Mouse (Mus musculus) heart, embryonic 12.5 days (tissue): ENCODE measurements around the gene B4galt4. TPM values are rescaled to one million over a fixed set of nuclear protein-coding genes. Genes with fewer than 3 reads are reported as not detected.

Source experiments
- ATAC-seq: fragments of 200-750 bp; cut with Nextera tagmentation; 2 replicates; pipeline ENCODE4 v1.8.0; 2017; ENCODE audit warnings: moderate TSS enrichment, moderate library complexity; ENCODE audit not compliant: insufficient number of reproducible peaks, low FRiP score
- H3K27ac ChIP-seq: fragments of 300-500 bp; sonication (generic); 2 replicates; pipeline ENCODE4 v1.5.1; 2016; ENCODE audit warnings: mild to moderate bottlenecking, moderate library complexity; ENCODE audit not compliant: poor library complexity, severe bottlenecking
- H3K27me3 ChIP-seq: fragments of 300-500 bp; sonication (generic); replicated peaks from 2 replicates; pipeline ENCODE4 v1.6.1; 2016; ENCODE audit warnings: mild to moderate bottlenecking, moderate library complexity
- H3K36me3 ChIP-seq: fragments of 300-500 bp; sonication (generic); 2 replicates; pipeline ENCODE4 v1.6.1; 2016; ENCODE audit warnings: mild to moderate bottlenecking, moderate library complexity
- H3K4me1 ChIP-seq: fragments of 300-500 bp; sonication (generic); replicated peaks from 2 replicates; pipeline ENCODE4 v1.6.1; 2016; ENCODE audit warnings: mild to moderate bottlenecking
- H3K4me2 ChIP-seq: fragments of 300-500 bp; sonication (generic); 2 replicates; pipeline ENCODE4 v1.6.1; 2016; ENCODE audit warnings: mild to moderate bottlenecking, moderate library complexity
- H3K4me3 ChIP-seq: fragments of 300-500 bp; sonication (generic); 2 replicates; pipeline ENCODE4 v1.5.1; 2016; ENCODE audit warnings: mild to moderate bottlenecking
- H3K9ac ChIP-seq: fragments of 300-500 bp; sonication (generic); 2 replicates; pipeline ENCODE4 v1.6.1; 2016; ENCODE audit warnings: mild to moderate bottlenecking, moderate library complexity
- H3K9me3 ChIP-seq: fragments of 300-500 bp; sonication (generic); replicated peaks from 2 replicates; pipeline ENCODE4 v1.6.1; 2016; ENCODE audit warnings: mild to moderate bottlenecking, moderate library complexity
- WGBS: fragments of 180-500 bp; shearing (Covaris S2); methylation state at CpG from one replicate; pipeline ENCODE4 v1.1.7; 2016; 5-methylcytosine and 5-hydroxymethylcytosine counted together
- polyA plus RNA-seq: library from polyadenylated mRNA; unstranded; fragments of >200 nt; fragmentation: Nextera tagmentation; extraction: Ambion mirVana; gene quantifications from 2 replicates; pipeline ENCODE4 v1.2.1, GENCODE M21; 2016

B4galt4 gene
- polyA plus RNA-seq: 26.6 and 29.8 TPM in 2 replicates

DNA sequence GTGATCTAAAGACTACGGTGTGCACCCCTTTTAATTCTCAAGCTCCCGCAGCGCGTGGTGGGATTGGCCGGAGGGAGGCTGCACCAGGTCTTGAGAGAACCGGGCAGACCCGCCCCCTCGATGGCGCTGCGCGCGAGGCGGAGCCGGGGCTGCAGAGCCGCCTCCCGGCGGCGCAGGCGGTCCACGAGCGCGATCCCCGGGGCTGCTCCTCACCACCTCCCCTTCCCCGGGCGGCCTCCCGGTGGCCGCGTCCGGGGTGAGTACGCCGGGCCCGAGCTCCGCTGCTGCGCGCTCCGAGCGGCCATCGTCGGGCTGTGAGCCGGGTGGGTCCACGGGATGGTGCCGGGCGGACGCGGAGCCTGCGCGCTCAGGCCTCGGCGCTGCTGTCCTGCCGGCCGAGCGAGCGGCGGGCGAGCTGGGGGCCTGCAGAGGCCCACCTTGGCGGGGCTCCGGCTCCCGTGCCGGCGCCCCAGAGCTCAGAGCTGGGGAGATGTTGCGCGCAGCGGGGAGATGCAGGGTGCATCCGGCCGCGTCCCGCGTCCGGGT lies at the start of gene B4galt4:
Gene B4galt4 (plus strand): TSS at position 152 of the 546 bp plus-strand sequence.
- H3K9ac ChIP-seq: peak within 1 kb of the TSS; percentile 82

DNA sequence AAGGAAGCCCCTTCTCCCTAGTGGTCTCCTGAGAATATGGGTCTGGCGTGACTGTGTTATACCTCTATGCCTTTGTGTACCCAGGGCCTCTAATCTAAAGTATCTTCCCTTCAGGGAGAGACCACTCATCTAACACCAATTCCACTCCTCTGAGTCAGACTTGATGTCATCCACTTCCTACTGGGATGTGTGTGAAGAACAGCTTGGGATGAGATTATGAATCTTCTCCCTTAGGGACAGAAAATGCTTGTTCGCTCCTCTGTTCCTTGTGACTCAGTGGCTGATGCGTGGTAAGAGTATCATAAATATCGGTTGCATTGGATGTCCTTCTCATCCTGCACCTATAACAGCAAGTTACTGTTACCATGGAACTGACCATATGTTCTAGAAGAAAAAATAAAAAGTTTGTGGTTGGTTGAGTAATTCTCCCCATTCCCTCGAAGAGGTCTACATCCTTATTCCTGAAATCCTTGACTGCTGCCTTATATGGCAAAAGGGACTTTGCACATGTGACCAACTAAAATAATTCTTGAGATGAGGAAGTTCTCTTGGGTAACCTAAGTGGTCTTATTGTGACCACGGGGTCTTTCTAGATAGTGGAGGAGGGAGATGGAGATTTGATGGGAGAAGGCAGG lies 47.0 kb upstream of the B4galt4 start:
- 77% methylated on average over 6 of the region's 6 CpGs for WGBS
- Histone ChIP-seq H3K27me3 (no peaks in the 10 kb centered on the region), H3K4me2 (no peak overlapping the region), H3K9ac (no peak overlapping the region), H3K9me3 (no peaks in the 10 kb centered on the region), H3K4me3 (no peak overlapping the region), H3K27ac (no peak overlapping the region), H3K36me3 (peaks cover 46% of the 10 kb centered on the region), H3K4me1 (peaks cover 52% of the 10 kb centered on the region)
- ATAC-seq: no peak

More for the DNA sequence above, at the start of gene B4galt4:
- H3K36me3 ChIP-seq: peaks cover 5% of the 10 kb centered on the region; the same call in 1 of the 2 replicates
- ATAC-seq: peak; percentile 94
- no peaks in the 10 kb centered on the region for H3K9me3 ChIP-seq
- under 1% methylated on average over 65 of the region's 69 CpGs for WGBS
- H3K4me2 ChIP-seq: peak within 1 kb of the TSS; percentile 85
- H3K4me1 ChIP-seq: peaks cover 3% of the 10 kb centered on the region; the same call in 1 of the 2 replicates
- peak within 1 kb of the TSS; percentile 78 for H3K27ac ChIP-seq
- H3K4me3 ChIP-seq: peak within 1 kb of the TSS; percentile 79
- H3K27me3 ChIP-seq: no peaks in the 10 kb centered on the region

DNA sequence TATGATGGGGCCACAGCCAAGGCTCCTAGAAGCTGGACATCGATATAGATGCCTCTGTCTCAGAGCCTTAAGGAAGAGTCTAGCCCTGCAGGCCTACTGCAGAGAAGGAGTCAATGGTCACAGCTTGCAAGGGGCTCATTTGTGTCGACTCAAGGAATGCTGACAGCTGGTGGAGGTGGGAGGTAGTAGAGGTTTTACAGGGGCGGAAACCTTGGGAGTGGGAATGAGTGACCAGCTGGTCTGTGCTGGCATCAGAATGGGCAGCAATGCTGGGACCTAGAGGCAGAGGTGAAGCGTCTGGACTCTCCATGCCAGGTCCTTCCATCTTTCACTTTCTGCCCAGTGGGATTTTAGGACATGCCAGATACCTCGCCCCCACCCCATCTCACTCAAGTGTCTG lies 46.5 kb upstream of the B4galt4 start:
- H3K4me1 ChIP-seq: peaks cover 50% of the 10 kb centered on the region
- ATAC-seq: no peak
- no peaks in the 10 kb centered on the region for H3K9me3 ChIP-seq
- no peak overlapping the region for H3K27ac ChIP-seq
- peaks cover 42% of the 10 kb centered on the region for H3K36me3 ChIP-seq
- H3K4me3 ChIP-seq: no peak overlapping the region
- no peaks in the 10 kb centered on the region for H3K27me3 ChIP-seq
- no peak overlapping the region for H3K9ac ChIP-seq
- WGBS: 80% methylated on average over 5 of the region's 5 CpGs
- no peak overlapping the region for H3K4me2 ChIP-seq

DNA sequence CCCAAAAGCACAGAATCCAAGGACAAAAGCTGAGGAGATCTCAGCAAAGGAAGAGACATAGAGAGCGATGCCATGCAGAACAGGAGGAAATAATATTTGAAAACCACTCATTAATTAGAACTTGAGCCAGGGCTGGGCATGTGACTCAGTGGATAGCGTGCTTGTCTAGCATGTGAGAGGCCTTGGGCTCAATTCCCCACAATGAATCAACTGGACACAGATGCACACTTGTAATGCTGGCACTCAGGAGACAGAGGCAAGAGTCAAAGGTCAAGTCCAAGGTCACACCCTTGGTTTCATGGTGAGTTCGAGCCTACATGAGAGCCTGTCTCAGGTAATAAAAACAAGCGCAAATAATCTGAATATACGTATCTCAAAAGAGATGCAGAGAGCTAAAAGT lies 44.5 kb upstream of the B4galt4 start:
- Histone ChIP-seq H3K4me2 (no peak overlapping the region), H3K4me3 (no peak overlapping the region), H3K9me3 (no peaks in the 10 kb centered on the region), H3K27ac (no peak overlapping the region), H3K9ac (no peak overlapping the region), H3K4me1 (peaks cover 56% of the 10 kb centered on the region), H3K27me3 (no peaks in the 10 kb centered on the region), H3K36me3 (peaks cover 33% of the 10 kb centered on the region)
- no peak for ATAC-seq
- 81% methylated on average over 5 of the region's 5 CpGs for WGBS

DNA sequence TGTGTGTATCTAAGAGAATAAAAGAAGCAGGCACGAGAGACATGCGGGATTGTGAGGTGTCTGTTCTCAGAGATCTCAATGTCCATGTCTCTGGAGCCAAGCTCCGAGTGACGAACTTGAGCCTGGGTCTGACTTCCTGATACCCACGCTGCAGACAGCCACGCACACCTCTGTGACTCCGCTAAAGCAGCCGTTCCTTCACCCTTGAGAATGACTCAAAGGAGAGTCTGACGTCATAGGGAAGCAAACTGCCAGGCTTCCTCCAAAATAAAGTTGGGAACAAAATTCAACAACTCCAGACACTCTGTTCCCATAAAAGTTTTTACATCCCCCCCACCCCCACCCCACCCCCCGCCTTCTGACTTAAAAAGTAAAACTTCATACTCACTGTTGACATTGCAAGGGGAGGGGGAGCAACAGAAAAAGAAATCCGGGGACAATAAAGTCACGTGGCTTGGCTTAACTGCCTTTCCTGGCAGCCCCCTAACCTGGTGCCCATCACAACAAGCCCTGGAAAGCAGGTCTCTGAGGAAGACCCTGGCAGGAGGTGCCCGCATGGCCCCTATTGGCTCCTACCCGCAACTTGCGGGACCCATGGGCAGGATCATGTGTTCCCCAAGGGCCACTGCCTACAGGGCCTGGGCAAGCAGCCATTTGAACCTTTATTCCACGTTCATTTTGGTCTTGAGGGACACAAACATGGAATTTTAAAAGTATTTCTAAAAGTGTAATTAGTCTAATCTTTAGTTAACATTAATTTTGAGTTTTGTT lies 41.5 kb upstream of the B4galt4 start:
- Histone ChIP-seq H3K4me2 (peak overlapping the region; percentile 16), H3K36me3 (peaks cover 15% of the 10 kb centered on the region), H3K9ac (no peak overlapping the region; the same call in 1 of the 2 replicates), H3K27me3 (no peaks in the 10 kb centered on the region), H3K27ac (peak overlapping the region; percentile 14), H3K4me1 (peaks cover 66% of the 10 kb centered on the region), H3K4me3 (no peak overlapping the region), H3K9me3 (no peaks in the 10 kb centered on the region)
- WGBS: 54% methylated on average over 16 of the region's 16 CpGs
- 0 out of 2 replicates have a peak, but pooled peaks have one; percentile 37 for ATAC-seq

DNA sequence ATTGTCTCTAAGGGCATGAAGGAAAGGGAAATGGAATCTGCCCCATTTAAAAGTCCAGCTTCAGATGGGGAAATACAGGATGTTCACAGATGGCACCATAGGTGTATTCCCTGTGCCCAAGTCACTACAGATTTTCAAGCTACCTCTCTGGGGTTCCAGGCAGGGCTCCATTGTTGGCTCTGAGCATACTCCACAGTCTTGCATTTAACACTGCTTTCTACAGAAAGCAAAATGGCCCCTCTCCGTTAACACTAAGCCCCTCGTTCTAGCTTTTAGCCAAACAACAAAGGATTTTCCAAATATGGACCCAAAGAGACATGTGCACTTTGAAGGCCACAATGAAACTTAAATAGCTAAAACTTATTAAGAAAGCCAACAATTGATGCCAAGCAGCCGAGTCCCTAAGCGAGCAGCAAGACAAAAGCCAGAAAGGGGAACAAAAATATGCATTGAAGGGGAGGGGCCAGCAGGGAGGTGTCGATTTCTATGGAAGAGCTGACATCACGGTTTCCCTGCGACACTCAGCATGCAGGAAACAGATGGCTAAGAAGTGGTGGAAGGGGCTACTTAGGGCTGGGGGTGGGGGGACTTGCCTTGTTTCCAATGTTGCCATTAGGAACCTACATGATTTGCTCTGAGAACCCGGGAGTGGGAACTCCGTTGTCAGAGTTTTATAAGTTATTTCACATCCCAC lies 40.4 kb upstream of the B4galt4 start:
- H3K27me3 ChIP-seq: no peaks in the 10 kb centered on the region
- H3K4me1 ChIP-seq: peaks cover 71% of the 10 kb centered on the region
- H3K4me2 ChIP-seq: peak overlapping the region; percentile 43
- WGBS: 22% methylated on average over 9 of the region's 9 CpGs
- H3K9me3 ChIP-seq: no peaks in the 10 kb centered on the region
- peaks cover 15% of the 10 kb centered on the region for H3K36me3 ChIP-seq
- H3K27ac ChIP-seq: peak overlapping the region; percentile 81
- ATAC-seq: peak; percentile 54; the same call in 1 of the 2 replicates
- 0 out of 2 replicates have a peak overlapping the region, but pooled peaks have one; percentile 7 for H3K9ac ChIP-seq
- H3K4me3 ChIP-seq: no peak overlapping the region

DNA sequence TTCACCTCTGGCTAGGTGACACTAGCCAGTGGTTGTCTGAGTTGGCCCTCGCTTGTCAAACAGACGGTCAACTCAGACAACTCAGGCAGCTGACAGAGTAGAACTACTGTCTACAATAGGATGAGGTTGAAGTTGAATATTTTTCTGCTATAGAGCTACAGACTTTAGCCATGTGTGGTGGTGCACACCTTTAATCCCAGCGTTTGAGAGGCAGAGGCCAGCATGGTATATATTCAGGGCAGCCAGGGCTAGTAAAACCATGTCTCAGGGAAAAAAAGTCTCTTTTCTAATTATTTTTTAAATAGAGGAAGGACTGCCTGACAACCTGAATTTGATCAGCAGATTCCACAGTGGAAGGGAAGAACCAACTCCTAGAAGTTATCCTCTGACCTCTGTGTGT lies 39.7 kb upstream of the B4galt4 start:
- H3K4me3 ChIP-seq: no peak overlapping the region
- peaks cover 15% of the 10 kb centered on the region for H3K36me3 ChIP-seq
- no peak overlapping the region for H3K9ac ChIP-seq
- no peaks in the 10 kb centered on the region for H3K27me3 ChIP-seq
- 57% methylated on average over 3 of the region's 3 CpGs for WGBS
- no peak for ATAC-seq
- peaks cover 78% of the 10 kb centered on the region for H3K4me1 ChIP-seq
- H3K4me2 ChIP-seq: peak overlapping the region; percentile 43
- H3K27ac ChIP-seq: peak overlapping the region; percentile 81
- H3K9me3 ChIP-seq: no peaks in the 10 kb centered on the region

DNA sequence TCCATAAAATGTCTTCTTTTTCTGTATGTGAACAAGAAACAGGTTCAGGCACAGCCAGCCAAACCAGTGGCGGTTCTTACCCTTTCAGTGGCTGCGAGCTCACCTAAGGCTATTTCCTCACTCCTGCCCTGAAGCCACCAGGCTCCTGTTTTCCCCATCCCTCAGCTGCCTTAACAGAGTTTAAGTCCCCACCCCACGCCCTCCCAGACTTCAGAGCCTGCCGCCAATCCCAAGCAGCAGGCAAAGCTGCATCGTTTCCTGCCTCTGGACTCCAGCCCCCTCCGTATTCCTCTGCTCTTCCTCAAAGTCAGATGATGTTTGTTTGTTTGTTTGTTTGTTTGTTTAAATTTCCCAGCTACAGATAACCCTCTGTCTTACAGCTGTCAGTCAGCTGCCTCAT lies 38.6 kb upstream of the B4galt4 start:
- Histone ChIP-seq H3K4me2 (peak overlapping the region; percentile 23; the same call in 1 of the 2 replicates), H3K36me3 (peaks cover 17% of the 10 kb centered on the region), H3K27ac (0 out of 2 replicates have a peak overlapping the region, but pooled peaks have one; percentile 3), H3K4me1 (peaks cover 85% of the 10 kb centered on the region), H3K9ac (no peak overlapping the region; the same call in 1 of the 2 replicates), H3K27me3 (no peaks in the 10 kb centered on the region), H3K9me3 (no peaks in the 10 kb centered on the region), H3K4me3 (no peak overlapping the region)
- whole genome bisulfite sequencing: 41% methylated on average over 6 of the region's 6 CpGs
- no peak for ATAC-seq

DNA sequence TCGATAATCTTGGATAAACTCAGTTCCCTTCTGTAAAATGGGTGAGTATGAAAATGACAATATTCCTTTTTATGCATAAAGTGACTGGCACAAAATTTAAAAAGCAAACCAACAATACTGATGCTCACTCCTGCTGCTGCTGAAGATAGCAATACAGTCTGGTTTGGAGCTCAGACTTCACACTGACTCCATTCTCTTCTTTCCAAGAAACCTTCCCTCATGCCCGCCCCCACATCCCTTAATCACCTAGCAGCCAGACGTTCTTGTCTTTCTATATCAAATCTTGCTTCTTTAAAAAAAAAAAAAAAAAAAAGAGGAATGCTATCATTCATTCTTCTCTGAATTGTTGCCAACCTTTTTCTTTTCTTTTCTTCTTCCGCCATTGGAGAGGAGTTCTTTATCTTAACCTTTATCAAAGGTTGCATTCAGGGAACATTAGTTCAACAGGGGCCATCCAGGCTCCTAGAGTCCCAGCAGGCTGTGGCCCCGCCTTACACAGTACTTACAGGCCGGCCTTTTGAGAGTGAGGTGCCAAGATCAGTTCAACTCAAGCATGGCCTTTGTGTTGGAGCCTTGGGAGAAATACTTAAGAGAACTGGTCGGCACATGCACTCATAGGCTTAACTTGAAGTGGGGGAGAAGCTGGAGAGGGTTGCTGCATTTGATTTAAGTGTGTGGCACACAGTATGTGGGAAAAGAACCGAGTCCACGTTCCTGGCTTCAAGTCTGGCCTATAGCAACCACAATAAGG lies 36.4 kb upstream of the B4galt4 start:
- no peak for ATAC-seq
- no peak overlapping the region for H3K9ac ChIP-seq
- H3K27me3 ChIP-seq: no peaks in the 10 kb centered on the region
- no peak overlapping the region for H3K4me3 ChIP-seq
- H3K9me3 ChIP-seq: no peaks in the 10 kb centered on the region
- H3K4me2 ChIP-seq: no peak overlapping the region; the same call in 1 of the 2 replicates
- 55% methylated on average over 9 of the region's 9 CpGs for WGBS
- peaks cover 8% of the 10 kb centered on the region; the same call in 1 of the 2 replicates for H3K36me3 ChIP-seq
- peaks cover 90% of the 10 kb centered on the region for H3K4me1 ChIP-seq
- H3K27ac ChIP-seq: peak overlapping the region; percentile 66

DNA sequence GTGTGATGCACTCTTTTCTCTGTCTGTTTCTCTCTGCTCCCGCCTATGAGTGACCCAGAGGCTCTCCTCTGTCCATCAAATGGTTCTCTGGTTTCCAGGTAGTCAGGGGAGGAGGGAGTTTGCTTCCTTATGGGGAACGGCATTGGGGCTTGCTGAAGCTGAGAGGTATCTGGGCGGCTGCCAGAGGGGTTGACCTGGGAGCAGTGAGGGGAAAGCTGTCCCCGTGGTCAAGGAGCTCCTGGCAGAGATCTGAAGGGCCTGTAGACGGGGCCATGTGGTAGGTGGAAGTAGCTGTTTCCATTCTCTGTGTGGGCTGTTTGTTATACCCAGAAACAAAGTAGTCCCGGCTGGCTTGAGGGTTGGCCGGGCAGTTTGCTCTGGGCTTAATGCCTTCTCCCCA lies 35.3 kb upstream of the B4galt4 start:
- Histone ChIP-seq H3K27ac (peak overlapping the region; percentile 66), H3K4me1 (peaks cover 87% of the 10 kb centered on the region), H3K4me3 (no peak overlapping the region), H3K4me2 (peak overlapping the region; percentile 40), H3K27me3 (no peaks in the 10 kb centered on the region), H3K9me3 (no peaks in the 10 kb centered on the region), H3K9ac (peak overlapping the region; percentile 59; the same call in 1 of the 2 replicates), H3K36me3 (peaks cover 8% of the 10 kb centered on the region; the same call in 1 of the 2 replicates)
- WGBS: 47% methylated on average over 7 of the region's 7 CpGs
- no peak for ATAC-seq
